Mouse (Mus musculus) midbrain, embryonic 14.5 days (tissue): ENCODE results near the gene Eif3d. TPM values are rescaled to one million over a fixed set of nuclear protein-coding genes. Genes with fewer than 3 reads are reported as not detected.
A peak's percentile ranks its signal among the peaks of the same experiment; 100 is the strongest.

Experiments
- ATAC-seq: fragments of 200-750 bp; cut with Nextera tagmentation; 2 replicates; pipeline ENCODE4 v1.8.0; 2017; ENCODE audit warnings: moderate number of reproducible peaks, moderate library complexity; ENCODE audit not compliant: low FRiP score, low TSS enrichment
- DNase-seq: peaks from one replicate; pipeline ENCODE4 v3.0.0-alpha.2; 2015
- H3K27ac ChIP-seq: fragments of 300-500 bp; sonication (generic); replicated peaks from 2 replicates; pipeline ENCODE4 v1.5.1; 2014; ENCODE audit warnings: mild to moderate bottlenecking, low read depth, low read length, moderate library complexity
- H3K27me3 ChIP-seq: fragments of 300-500 bp; sonication (generic); 2 replicates; pipeline ENCODE4 v1.6.1; 2014; ENCODE audit warnings: low read length, control low read depth, mixed read lengths; ENCODE audit not compliant: control insufficient read depth, insufficient read depth
- H3K36me3 ChIP-seq: fragments of 300-500 bp; sonication (generic); 2 replicates; pipeline ENCODE4 v1.6.1; 2014; ENCODE audit warnings: low read length, control low read depth; ENCODE audit not compliant: control insufficient read depth, insufficient read depth
- H3K4me1 ChIP-seq: fragments of 300-500 bp; sonication (generic); 2 replicates; pipeline ENCODE4 v1.6.1; 2014; ENCODE audit warnings: mild to moderate bottlenecking, antibody characterized with exemption, low read length, control low read depth; ENCODE audit not compliant: control insufficient read depth, insufficient read depth
- H3K4me2 ChIP-seq: fragments of 300-500 bp; sonication (generic); 2 replicates; pipeline ENCODE4 v1.6.1; 2014; ENCODE audit warnings: mild to moderate bottlenecking, low read length, moderate library complexity
- H3K4me3 ChIP-seq: fragments of 300-500 bp; sonication (generic); replicated peaks from 2 replicates; pipeline ENCODE4 v1.5.1; 2014; ENCODE audit warnings: low read depth, low read length
- H3K9ac ChIP-seq: fragments of 300-500 bp; sonication (generic); replicated peaks from 2 replicates; pipeline ENCODE4 v1.6.1; 2014; ENCODE audit warnings: mild to moderate bottlenecking, low read length, moderate library complexity
- H3K9me3 ChIP-seq: fragments of 300-500 bp; sonication (generic); 2 replicates; pipeline ENCODE4 v1.6.1; 2016; ENCODE audit warnings: low read length, control low read depth, mixed read lengths; ENCODE audit not compliant: control insufficient read depth
- WGBS: fragments of 180-500 bp; shearing (Covaris S2); extraction: QIAGEN DNeasy Blood & Tissue Kit; methylation state at CpG from one replicate; pipeline ENCODE4 v1.1.7; 2014; 5-methylcytosine and 5-hydroxymethylcytosine counted together
- polyA plus RNA-seq: library from polyadenylated mRNA; unstranded; fragments of >200 nt; fragmentation: Nextera tagmentation; extraction: Ambion mirVana; gene quantifications from 2 replicates; pipeline ENCODE4 v1.2.1, GENCODE M21; 2014

The Eif3d gene
- polyA plus RNA-seq, 1 experiment from 2014 or later = 186 TPM

DNA sequence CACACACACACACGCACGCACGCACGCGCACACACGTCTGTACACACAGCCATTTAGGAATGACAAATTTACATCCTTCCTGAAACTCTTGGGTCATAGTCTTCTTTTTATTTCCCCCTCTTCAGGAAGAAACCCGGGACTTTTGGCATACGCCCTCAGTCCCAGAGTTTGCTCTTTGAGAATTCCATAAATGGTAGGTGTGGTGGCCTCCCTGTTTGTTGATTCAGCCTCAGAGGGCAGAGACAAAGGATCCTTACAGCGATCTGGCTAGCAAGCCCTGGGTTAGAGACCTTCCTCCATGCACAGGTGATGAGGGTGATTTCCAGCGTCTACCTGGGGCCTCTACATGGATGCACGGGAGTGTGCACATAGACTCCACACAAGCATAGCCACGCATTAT lies 51.2 kb downstream of the Eif3d start:
- DNase-seq (no peak), ATAC-seq (no peak)
- Histone ChIP-seq H3K27ac (no peak overlapping the region), H3K36me3 (peaks cover 71% of the 10 kb centered on the region), H3K4me2 (no peak overlapping the region), H3K4me3 (no peak overlapping the region), H3K27me3 (no peaks in the 10 kb centered on the region), H3K4me1 (no peaks in the 10 kb centered on the region), H3K9me3 (no peaks in the 10 kb centered on the region), H3K9ac (no peak overlapping the region)
- 95% methylated on average over 12 of the region's 12 CpGs for WGBS

DNA sequence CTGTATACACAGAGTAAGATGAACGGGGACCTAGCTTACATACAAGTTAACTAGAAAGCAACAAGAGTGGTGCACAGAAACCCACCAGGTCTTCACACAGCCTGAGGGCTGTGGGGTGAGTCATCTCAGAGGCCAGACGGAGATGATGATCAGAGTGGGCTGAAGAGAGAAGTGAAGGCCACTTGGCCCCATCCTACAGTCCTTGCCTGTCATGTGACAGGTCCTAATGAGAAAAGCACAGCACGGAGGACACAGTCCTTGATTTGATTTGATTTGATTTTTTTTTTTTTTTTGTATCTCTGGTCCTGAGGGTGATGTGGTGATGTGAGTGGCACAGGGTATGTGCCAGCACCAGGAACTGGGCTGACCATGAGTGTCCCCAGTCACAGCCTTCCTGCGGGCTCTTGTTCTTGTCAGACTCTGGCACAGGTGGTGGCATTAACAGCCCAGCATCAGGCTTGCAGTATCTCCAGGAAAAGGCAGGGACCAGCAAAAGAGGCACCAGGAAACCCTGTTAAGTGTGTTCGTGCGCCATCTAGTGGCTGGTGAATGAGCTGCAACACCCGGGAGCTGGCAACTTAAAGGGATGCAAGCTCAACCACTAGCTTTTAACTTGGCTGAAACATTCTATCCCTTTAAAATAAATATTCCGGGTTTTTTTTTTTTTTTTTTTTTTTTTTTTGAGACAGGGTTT lies 53.6 kb downstream of the Eif3d start:
- peak; percentile 95 for DNase-seq
- Histone ChIP-seq H3K36me3 (peaks cover 55% of the 10 kb centered on the region), H3K4me2 (no peak overlapping the region), H3K9me3 (no peaks in the 10 kb centered on the region), H3K4me3 (no peak overlapping the region), H3K9ac (no peak overlapping the region), H3K4me1 (no peaks in the 10 kb centered on the region), H3K27me3 (no peaks in the 10 kb centered on the region), H3K27ac (no peak overlapping the region)
- ATAC-seq = no peak
- WGBS = 46% methylated on average over 8 of the region's 8 CpGs

GRCm38 (mm10) chr15:77915287-77915686 lies 55.3 kb downstream of the Eif3d start:
- no peak overlapping the region for H3K4me3 ChIP-seq
- no peak for DNase-seq
- WGBS = 98% methylated on average over 4 of the region's 4 CpGs
- no peaks in the 10 kb centered on the region for H3K4me1 ChIP-seq
- ATAC-seq = no peak
- peaks cover 40% of the 10 kb centered on the region for H3K36me3 ChIP-seq
- no peak overlapping the region for H3K9ac ChIP-seq
- no peak overlapping the region for H3K4me2 ChIP-seq
- no peaks in the 10 kb centered on the region for H3K9me3 ChIP-seq
- no peaks in the 10 kb centered on the region for H3K27me3 ChIP-seq
- no peak overlapping the region for H3K27ac ChIP-seq

DNA sequence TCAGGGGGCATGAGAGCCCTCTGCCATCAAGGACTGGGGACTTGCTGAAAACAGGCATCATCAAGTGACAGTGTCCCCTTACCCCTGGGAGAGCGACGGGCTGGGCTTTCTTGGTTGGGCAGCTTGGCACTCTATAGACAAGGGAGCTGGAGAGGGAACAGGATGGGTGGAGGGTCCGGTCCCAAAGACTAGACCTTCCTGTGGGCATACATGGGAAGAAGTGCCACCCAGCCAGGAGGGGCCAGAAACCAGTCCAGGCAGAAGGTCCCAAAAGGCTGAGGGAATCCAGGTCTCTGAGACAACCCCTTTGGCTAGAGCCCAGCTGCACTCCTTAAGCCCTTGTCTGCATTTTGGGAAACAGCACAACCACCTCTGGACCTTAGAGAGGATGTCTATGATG lies 56.1 kb downstream of the Eif3d start:
- DNase-seq (no peak), ATAC-seq (no peak)
- Histone ChIP-seq H3K9me3 (no peaks in the 10 kb centered on the region), H3K4me1 (no peaks in the 10 kb centered on the region), H3K27me3 (no peaks in the 10 kb centered on the region), H3K36me3 (peaks cover 33% of the 10 kb centered on the region), H3K4me2 (no peak overlapping the region), H3K4me3 (no peak overlapping the region), H3K9ac (no peak overlapping the region), H3K27ac (no peak overlapping the region)
- WGBS = 95% methylated on average over 3 of the region's 3 CpGs

GRCm38 (mm10) chr15:77913054-77913453 lies 57.6 kb downstream of the Eif3d start:
- ATAC-seq (no peak), DNase-seq (no peak)
- Histone ChIP-seq H3K27me3 (no peaks in the 10 kb centered on the region), H3K9me3 (no peaks in the 10 kb centered on the region), H3K4me3 (no peak overlapping the region), H3K4me2 (no peak overlapping the region), H3K36me3 (peaks cover 26% of the 10 kb centered on the region), H3K9ac (no peak overlapping the region), H3K4me1 (no peaks in the 10 kb centered on the region), H3K27ac (no peak overlapping the region)
- 89% methylated on average over 8 of the region's 8 CpGs for WGBS

DNA sequence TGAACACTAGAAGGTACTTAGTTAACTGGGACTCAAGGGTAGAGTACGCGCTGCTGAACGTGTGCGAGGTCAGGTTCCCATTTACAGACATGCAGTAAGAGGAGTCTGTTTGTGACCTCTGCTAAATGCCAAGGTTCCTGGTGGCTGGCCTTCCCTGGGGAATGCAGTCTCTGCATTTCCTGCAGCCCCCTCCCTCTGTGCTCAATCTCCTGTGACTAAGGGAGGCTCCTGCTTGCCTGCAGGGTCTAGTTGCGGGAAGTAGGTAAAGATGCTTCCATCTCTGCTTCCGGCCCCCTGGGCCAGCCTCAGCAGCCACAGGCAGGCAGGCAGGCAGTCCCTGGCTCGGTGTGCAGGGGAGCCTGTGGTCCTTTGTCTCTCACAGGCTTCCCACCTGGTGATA lies 58.0 kb downstream of the Eif3d start:
- no peaks in the 10 kb centered on the region for H3K27me3 ChIP-seq
- H3K4me2 ChIP-seq = no peak overlapping the region
- no peak overlapping the region for H3K27ac ChIP-seq
- no peak for DNase-seq
- WGBS = 64% methylated on average over 7 of the region's 7 CpGs
- no peak for ATAC-seq
- no peaks in the 10 kb centered on the region for H3K4me1 ChIP-seq
- no peak overlapping the region for H3K9ac ChIP-seq
- no peak overlapping the region for H3K4me3 ChIP-seq
- no peaks in the 10 kb centered on the region for H3K9me3 ChIP-seq
- H3K36me3 ChIP-seq = peaks cover 26% of the 10 kb centered on the region

DNA sequence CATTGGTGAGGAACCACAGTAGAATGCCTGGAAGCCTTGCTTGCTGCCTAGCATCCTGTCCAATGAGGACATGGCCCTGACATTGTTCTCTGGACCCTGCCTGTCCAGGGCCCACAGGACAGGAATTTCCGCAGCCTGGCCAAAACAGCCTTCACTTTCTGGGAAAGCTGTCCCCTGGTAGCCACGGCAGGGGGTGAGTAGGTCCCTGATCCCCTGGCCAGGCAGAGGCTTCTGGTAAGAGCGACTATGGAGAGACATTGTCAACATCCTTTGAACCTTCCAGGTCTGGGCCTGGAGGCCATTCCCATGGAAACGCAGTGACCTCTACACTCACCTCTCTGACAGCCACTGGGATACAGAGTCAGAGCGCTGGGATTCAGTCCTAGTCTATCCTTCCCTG lies 58.6 kb downstream of the Eif3d start:
- no peak overlapping the region for H3K9ac ChIP-seq
- H3K4me3 ChIP-seq = no peak overlapping the region
- H3K9me3 ChIP-seq = no peaks in the 10 kb centered on the region
- H3K36me3 ChIP-seq = peaks cover 26% of the 10 kb centered on the region
- no peaks in the 10 kb centered on the region for H3K27me3 ChIP-seq
- DNase-seq (no peak), ATAC-seq (no peak)
- no peak overlapping the region for H3K4me2 ChIP-seq
- 54% methylated on average over 5 of the region's 5 CpGs for WGBS
- H3K4me1 ChIP-seq = no peaks in the 10 kb centered on the region
- H3K27ac ChIP-seq = no peak overlapping the region

GRCm38 (mm10) chr15:77911065-77911464 lies 59.5 kb downstream of the Eif3d start:
- Histone ChIP-seq H3K4me3 (no peak overlapping the region), H3K27ac (no peak overlapping the region), H3K4me2 (no peak overlapping the region), H3K9me3 (no peaks in the 10 kb centered on the region), H3K4me1 (no peaks in the 10 kb centered on the region), H3K9ac (no peak overlapping the region), H3K27me3 (no peaks in the 10 kb centered on the region; the same call in 1 of the 2 replicates), H3K36me3 (peaks cover 24% of the 10 kb centered on the region)
- ATAC-seq (no peak), DNase-seq (no peak)
- 37% methylated on average over 2 of the region's 2 CpGs for whole genome bisulfite sequencing
